Comparison of ENCODE assay signal across 8 mouse cellular contexts in the genomic region with DNA sequence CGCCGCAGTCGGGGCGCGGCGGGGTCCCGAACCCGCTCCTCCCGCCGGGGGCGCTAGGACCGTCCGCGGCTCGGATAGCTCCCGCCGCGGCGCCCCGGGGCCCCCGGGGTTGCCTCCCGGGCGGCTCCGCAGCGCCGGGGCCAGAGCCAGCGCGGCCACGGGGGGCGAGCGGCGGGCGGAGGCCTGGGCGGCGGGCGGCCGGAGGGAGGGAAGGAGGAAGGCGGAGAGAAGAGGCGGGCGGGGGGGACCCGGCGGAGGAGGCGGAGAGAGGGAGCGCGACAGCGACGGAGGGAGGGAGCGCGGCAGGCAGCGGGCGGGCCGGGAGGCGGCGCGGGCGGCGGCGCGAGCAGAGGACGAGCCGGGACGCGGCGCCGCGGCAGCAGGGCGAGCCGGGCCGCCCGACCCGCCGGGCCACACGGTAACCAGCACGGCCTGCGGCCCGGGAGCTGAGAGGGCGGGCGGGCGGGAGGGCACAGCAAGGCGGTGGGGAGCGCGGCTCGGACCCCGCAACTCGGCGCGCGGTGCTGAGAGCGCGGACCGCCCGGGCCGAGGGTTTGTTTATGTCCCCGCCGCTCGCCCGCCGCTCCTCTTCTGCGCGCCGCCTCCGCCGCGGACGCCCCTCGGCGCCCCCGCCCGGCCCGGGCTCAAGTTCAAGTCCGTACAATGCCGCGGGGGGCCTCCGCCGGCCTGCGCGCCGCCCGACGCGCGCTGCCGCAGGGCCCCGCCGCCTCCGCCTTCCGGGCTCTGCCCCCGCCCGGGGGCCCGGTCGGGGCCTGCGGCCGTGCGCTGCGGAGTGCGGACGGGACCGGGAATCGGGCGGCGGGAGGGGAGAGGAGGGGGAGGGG. TPM values are rescaled to one million over a fixed set of nuclear protein-coding genes. Genes with fewer than 3 reads are reported as not detected.
DNase-seq lines count a peak whose midpoint lies in the region; ATAC-seq and TF ChIP-seq lines count a peak whose summit lies in the region.

No protein-coding gene starts in this region.

- peak overlapping the region; percentile 86 for H3K9ac ChIP-seq in intestine, embryonic 14.5 days (ENCODE audit: low read length)
- H3K9ac ChIP-seq in midbrain, postnatal 0 days (replicated peaks; ENCODE audit: low read length, poor library complexity, severe bottlenecking) = peak overlapping the region; percentile 96

- no peaks in the 10 kb centered on the region for H3K9me3 ChIP-seq in intestine, embryonic 14.5 days (ENCODE audit: control insufficient read depth, low read length)
- H3K9me3 ChIP-seq in midbrain, postnatal 0 days (ENCODE audit: low read length) = no peaks in the 10 kb centered on the region

- no peak for TF ChIP-seq CTCF in midbrain, postnatal 0 days (IDR thresholded peaks at IDR 0.05)
- TF ChIP-seq CTCF in testis, adult 2 months (IDR thresholded peaks at IDR 0.05; ENCODE audit: control insufficient read depth, insufficient read depth, insufficient replicate concordance, low read depth, low read length) = no peak

- peak overlapping the region; percentile 66 for H3K4me3 ChIP-seq in intestine, embryonic 14.5 days (ENCODE audit: low read depth, low read length)
- peak overlapping the region; percentile 90 for H3K4me3 ChIP-seq in midbrain, postnatal 0 days (ENCODE audit: low read depth, low read length)
- H3K4me3 ChIP-seq in testis, adult 2 months (ENCODE audit: control insufficient read depth, low read depth, low read length) = peak overlapping the region; percentile 84

- ATAC-seq in intestine, embryonic 14.5 days (replicated peaks; ENCODE audit: low FRiP score, low TSS enrichment, low read depth) = peak; percentile 24
- ATAC-seq in midbrain, postnatal 0 days (ENCODE audit: low FRiP score) = peak; percentile 61

- no peak for TF ChIP-seq POLR2A in testis, adult 2 months (IDR thresholded peaks at IDR 0.05; ENCODE audit: control insufficient read depth, low read depth, low read length)

- intact Hi-C loops in gastrocnemius, postnatal 36 days (cut with DNase I) = no loop called here

- peak; percentile 75 for DNase-seq in ovary, adult 18-20 months (ENCODE audit: low spot score)
- DNase-seq in ovary, postnatal 14 days (ENCODE audit: low spot score) = no peak
- peak; percentile 86 for DNase-seq in cerebellum, adult 9-11 months
- DNase-seq in gastrocnemius, postnatal 36 days = peak; percentile 54 to 75
- no peak for DNase-seq in intestine, embryonic 14.5 days (ENCODE audit: low spot score)
- DNase-seq in liver = peak; percentile 72
- peak; percentile 74 for DNase-seq in midbrain, postnatal 0 days (ENCODE audit: low spot score)

- H3K4me2 ChIP-seq in intestine, embryonic 14.5 days (ENCODE audit: low read length) = peak overlapping the region; percentile 80
- peak overlapping the region; percentile 82 for H3K4me2 ChIP-seq in midbrain, postnatal 0 days (ENCODE audit: low read depth, low read length, poor library complexity, severe bottlenecking)

- H3K27me3 ChIP-seq in intestine, embryonic 14.5 days (replicated peaks; ENCODE audit: control insufficient read depth, insufficient read depth, low read length) = no peaks in the 10 kb centered on the region
- no peaks in the 10 kb centered on the region for H3K27me3 ChIP-seq in midbrain, postnatal 0 days (ENCODE audit: insufficient read depth, low read length)
- H3K27me3 ChIP-seq in testis, adult 2 months (ENCODE audit: control insufficient read depth, insufficient read depth, low read length) = no peaks in the 10 kb centered on the region; the same call in 1 of the 2 replicates

- peaks cover 43% of the 10 kb centered on the region for H3K4me1 ChIP-seq in intestine, embryonic 14.5 days (replicated peaks; ENCODE audit: control insufficient read depth, insufficient read depth, low read length)
- H3K4me1 ChIP-seq in midbrain, postnatal 0 days (ENCODE audit: insufficient read depth, low read length) = peaks cover 30% of the 10 kb centered on the region
- peaks cover 18% of the 10 kb centered on the region for H3K4me1 ChIP-seq in testis, adult 2 months (ENCODE audit: control insufficient read depth, insufficient read depth, low read length)

- under 1% methylated on average over 69 of the region's 141 CpGs for WGBS in intestine, embryonic 14.5 days
- WGBS in midbrain, postnatal 0 days = under 1% methylated on average over 45 of the region's 141 CpGs

- peak overlapping the region; percentile 94 for H3K27ac ChIP-seq in intestine, embryonic 14.5 days (ENCODE audit: low read depth)
- H3K27ac ChIP-seq in midbrain, postnatal 0 days (ENCODE audit: low read depth, low read length) = peak overlapping the region; percentile 94
- no peak overlapping the region for H3K27ac ChIP-seq in testis, adult 2 months (ENCODE audit: control insufficient read depth, insufficient read depth, low read depth, low read length)

- H3K36me3 ChIP-seq in intestine, embryonic 14.5 days (ENCODE audit: control insufficient read depth, insufficient read depth, low read length) = no peaks in the 10 kb centered on the region
- H3K36me3 ChIP-seq in midbrain, postnatal 0 days (ENCODE audit: insufficient read depth, low read length) = no peaks in the 10 kb centered on the region
- no peaks in the 10 kb centered on the region for H3K36me3 ChIP-seq in testis, adult 2 months (ENCODE audit: control insufficient read depth, insufficient read depth, low read length)

RNA-seq across cellular contexts. Expression of a gene that starts 1.1 kb away (rescaled TPM):
- 10 to 100 TPM; 80.5 to 83.4 TPM for total RNA-seq in gastrocnemius, postnatal 36 days (2021)
- polyA plus RNA-seq in intestine, embryonic 14.5 days (2014; fragmentation: Nextera tagmentation; extraction: Ambion mirVana) = 63.4 and 69.3 TPM in 2 replicates
- 88.5 and 101 TPM in 2 replicates for total RNA-seq in midbrain, postnatal 0 days (2014; rRNA removed)
- polyA plus RNA-seq in midbrain, postnatal 0 days (2015; fragmentation: Nextera tagmentation; extraction: Ambion mirVana) = 106 and 130 TPM in 2 replicates
- polyA plus RNA-seq in testis, adult 2 months (2012; rRNA removed) = 7.0 and 7.2 TPM in 2 replicates

Comparison
In these comparisons a context has a peak if more than half of its experiments do, and no peak if none do; other contexts are left out.
1. DNase-seq: peak in ovary, adult 18-20 months (single experiment), cerebellum, adult 9-11 months (single experiment), gastrocnemius, postnatal 36 days (2 of 2), liver (single experiment) and midbrain, postnatal 0 days (single experiment); none in ovary, postnatal 14 days (single experiment) and intestine, embryonic 14.5 days (single experiment).
2. Peak in every context shown above with its lines, with median percentiles within 50 percentile points of each other: H3K4me3 ChIP-seq.